Mouse (Mus musculus): ENCODE results near the gene Il1rl2.

Il1rl2 gene

GRCm38 (mm10) chr1:40378794-40379193 lies 54.4 kb downstream of the Il1rl2 start:
- peak; percentile 56 for DNase-seq (ENCODE audit: low read depth, low spot score)

GRCm38 (mm10) chr1:40380111-40380510 lies 55.7 kb downstream of the Il1rl2 start:
- peak; percentile 21 for DNase-seq (ENCODE audit: low read depth, low spot score)

- DNase-seq (ENCODE audit: low read depth, low spot score) = no peak
Observed at GRCm38 (mm10) chr1:40380990-40381389, 56.6 kb downstream of the Il1rl2 start.

DNA sequence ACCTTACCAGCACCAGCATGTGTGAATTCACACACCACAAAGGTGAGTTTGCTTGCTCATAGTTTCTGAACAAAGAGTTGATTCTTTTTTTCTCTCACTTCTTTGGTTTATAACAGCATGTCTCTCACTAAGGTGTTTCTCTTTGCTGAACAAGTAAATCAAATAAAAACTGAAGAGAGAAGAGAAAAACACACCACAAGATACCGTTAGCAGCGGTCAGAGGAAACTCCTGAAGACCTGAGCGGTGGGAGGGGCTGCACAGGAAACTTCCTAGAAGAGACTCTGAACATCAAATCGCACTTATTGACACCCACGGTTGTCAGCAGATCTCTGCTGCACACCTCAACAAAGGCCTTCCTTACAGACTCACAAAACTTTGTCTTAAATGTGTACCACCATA lies 58.4 kb downstream of the Il1rl2 start:
- DNase-seq (ENCODE audit: low read depth, low spot score) = no peak

DNA sequence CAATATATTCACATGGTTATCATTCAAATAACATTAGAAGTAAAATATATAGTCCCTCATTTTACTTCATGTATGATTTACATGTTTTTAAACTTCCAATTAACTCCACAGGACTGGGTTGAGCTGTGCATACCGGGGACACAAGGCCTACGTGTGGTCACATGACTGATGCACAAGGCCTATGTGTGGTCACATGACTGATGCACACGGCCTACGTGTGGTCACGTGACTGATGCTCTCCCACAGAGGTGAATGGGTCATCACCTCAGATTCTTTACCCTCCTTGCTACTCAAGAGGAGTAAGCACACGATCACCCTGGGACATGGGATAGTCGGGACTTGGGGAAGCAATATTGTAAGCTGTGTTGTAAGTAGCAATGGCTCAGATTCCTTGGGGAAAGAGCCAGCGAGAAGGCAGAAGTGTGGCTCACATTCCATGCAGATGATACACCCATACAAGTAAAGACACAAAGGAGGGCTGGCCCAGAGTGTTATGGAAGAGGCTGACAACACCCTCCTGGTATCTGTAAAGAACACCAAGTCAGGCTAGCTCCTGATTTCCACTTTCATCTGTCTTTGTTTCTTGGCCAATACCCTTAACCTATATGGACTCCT lies 60.6 kb downstream of the Il1rl2 start:
- DNase-seq (ENCODE audit: low read depth, low spot score) = no peak

DNA sequence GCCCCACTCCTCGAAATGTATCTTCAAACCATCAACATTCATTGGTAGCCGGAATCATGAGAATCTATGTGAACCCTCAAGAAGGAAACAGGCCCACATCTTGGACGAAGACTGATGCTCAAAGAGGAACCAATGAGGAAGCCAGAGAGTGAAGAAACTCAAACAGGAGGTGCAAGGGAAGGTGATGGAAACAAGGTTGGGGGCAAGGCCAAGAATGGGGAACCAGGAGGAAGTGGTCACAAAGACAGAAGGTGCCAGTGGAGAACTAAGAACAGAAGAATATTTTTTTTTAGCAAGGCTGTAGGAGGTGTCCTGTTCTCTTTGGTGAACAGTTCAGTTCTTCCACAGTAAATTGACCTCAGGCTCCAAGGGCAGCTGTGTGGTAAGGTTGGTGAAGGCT lies 67.0 kb downstream of the Il1rl2 start:
- no peak for DNase-seq (ENCODE audit: low read depth, low spot score)

- no peak for DNase-seq (ENCODE audit: low read depth, low spot score)
Observed at GRCm38 (mm10) chr1:40392535-40392934, 68.1 kb downstream of the Il1rl2 start.

DNA sequence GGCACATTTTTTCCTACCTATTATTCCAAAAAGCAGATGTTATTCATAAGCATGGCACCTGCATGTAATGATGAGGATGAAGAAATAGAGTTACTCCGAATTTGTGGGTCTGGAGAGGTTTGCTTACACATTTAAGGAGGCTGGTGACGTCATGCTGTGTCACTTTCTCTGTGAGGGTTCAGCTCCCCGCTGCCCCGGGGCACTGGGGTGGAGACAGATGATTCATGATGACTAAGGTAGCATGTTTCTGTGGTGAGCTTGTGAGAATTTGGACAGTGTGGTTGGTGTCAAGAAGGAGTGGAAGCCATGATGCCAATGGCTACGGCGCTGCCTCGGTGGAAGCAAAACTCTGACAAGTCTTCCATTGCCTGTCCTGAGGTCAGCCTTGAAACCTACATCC lies 68.8 kb downstream of the Il1rl2 start:
- no peak for DNase-seq (ENCODE audit: low read depth, low spot score)

DNA sequence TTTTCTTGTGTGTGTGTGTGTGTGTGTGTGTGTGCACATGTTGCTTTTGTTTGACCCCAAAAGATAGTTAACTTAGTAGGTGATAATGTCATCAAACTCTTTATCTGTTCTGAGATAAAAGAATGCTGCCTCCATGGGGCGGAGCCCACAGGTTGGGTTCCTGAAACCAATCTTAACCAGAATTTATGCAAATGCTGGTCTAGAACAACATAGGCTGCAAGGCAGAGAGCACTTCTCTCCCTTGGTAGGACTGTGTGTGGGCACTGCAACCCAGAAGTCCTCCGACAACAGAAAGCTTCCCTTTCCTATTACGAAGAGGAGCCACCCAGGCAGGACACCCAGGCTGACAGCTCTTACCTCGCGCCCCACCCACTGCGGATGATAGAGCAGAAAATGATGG lies 75.2 kb downstream of the Il1rl2 start:
- DNase-seq (ENCODE audit: low read depth, low spot score) = no peak

- no peak for DNase-seq (ENCODE audit: low read depth, low spot score)
Observed at GRCm38 (mm10) chr1:40404682-40405081, 80.3 kb downstream of the Il1rl2 start.

- no peak for DNase-seq (ENCODE audit: low read depth, low spot score)
Observed at GRCm38 (mm10) chr1:40409882-40410281, 85.5 kb downstream of the Il1rl2 start.

DNA sequence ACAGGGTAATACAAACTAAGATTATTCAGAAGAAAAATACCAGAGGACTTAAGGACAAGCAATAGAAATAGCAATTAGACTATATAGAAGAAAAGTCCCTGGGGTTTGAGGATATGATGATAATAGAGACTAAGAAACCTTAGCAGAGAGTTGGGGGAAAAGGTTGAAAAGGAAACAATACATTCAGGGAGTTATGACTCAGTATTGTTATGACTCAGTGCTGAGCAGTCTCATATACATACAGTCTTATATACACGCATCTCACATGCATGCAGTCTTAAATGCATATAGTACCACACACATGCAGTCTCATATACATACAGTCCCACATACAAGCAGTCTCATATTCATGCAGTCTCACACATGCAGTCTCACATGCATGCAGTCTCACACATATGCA lies 88.6 kb downstream of the Il1rl2 start:
- no peak for DNase-seq (ENCODE audit: low read depth, low spot score)

- no peak for DNase-seq (ENCODE audit: low read depth, low spot score)
Observed at GRCm38 (mm10) chr1:40414276-40414675, 89.9 kb downstream of the Il1rl2 start.

DNA sequence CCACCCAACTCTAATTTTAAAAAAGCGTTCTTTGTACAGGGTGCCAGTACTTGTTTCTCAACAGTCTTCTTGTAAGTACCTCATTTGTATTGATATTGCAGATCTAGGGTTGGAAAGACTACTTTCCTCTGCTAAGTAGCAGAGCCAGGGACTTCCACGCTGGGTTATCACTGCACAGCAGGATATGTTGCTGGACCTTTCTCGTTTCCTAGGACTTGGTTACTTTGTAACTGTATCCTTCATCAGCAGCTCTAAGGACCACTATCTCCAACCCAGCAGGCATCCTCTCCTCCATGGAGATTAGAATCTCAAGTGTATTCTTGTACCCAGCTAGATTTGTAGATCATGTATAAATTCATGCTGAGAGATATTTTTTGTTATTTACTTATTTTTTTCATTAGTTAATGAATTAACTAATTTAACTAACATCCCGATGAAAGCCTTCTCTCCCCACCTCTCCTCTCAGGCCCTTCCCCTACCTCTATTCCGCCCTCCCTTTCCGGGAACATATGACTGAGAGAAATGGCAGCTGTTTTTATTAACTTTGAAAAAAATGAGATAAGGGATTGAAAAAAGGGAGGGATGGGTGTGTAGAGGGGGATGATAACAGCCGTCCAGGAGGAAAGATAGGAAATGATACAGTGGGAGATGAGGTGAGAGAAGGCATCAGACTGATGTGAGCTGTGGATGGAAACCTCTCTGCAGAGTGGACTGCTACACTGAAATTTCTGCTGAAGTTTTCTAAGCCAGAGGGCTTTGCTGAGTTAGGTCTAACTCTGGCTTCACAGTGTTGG lies 90.7 kb downstream of the Il1rl2 start:
- no peak for DNase-seq (ENCODE audit: low read depth, low spot score)

- no peak for DNase-seq (ENCODE audit: low read depth, low spot score)
Observed at GRCm38 (mm10) chr1:40417034-40417433, 92.6 kb downstream of the Il1rl2 start.

Measured in retina, postnatal 7 days (tissue).